Mouse (Mus musculus) G1E (cell line): ENCODE measurements around the gene Pank1. TPM values are rescaled to one million over a fixed set of nuclear protein-coding genes. Genes with fewer than 3 reads are reported as not detected.

Source experiments
- ATAC-seq: 2 replicates; pipeline ENCODE4 v1.8.0; 2016; ENCODE audit warnings: mild to moderate bottlenecking; ENCODE audit not compliant: insufficient number of reproducible peaks, poor library complexity, low FRiP score, severe bottlenecking; ENCODE audit errors: extremely low read depth
- DNase-seq: peaks from one replicate; pipeline ENCODE4 v3.0.0; 2012; ENCODE audit warnings: low spot score
- H3K27me3 ChIP-seq: 2 replicates; pipeline ENCODE4 v1.6.1; 2012; ENCODE audit warnings: mild to moderate bottlenecking, low read length, inconsistent platforms; ENCODE audit not compliant: insufficient read depth
- H3K36me3 ChIP-seq: replicated peaks from 2 replicates; pipeline ENCODE3; 2012; ENCODE audit warnings: mild to moderate bottlenecking, inconsistent platforms
- H3K4me1 ChIP-seq: 2 replicates; pipeline ENCODE4 v1.6.1; 2012; ENCODE audit warnings: low read depth, low read length, inconsistent platforms, mixed read lengths; ENCODE audit not compliant: insufficient read depth
- H3K4me3 ChIP-seq: 2 replicates; pipeline ENCODE4 v1.5.1; 2012; ENCODE audit warnings: low read depth, mild to moderate bottlenecking, inconsistent platforms, low read length, moderate library complexity, mixed read lengths
- H3K9me3 ChIP-seq: replicated peaks from 2 replicates; pipeline ENCODE4 v1.6.1; 2012; ENCODE audit warnings: inconsistent platforms
- CTCF ChIP-seq: IDR thresholded peaks from 2 replicates; pipeline ENCODE4 v1.5.1; 2012; ENCODE audit warnings: low read depth, low read length, inconsistent platforms, mixed read lengths
- GATA1 ChIP-seq: IDR thresholded peaks from 2 replicates; pipeline ENCODE4 v1.6.1; 2012; ENCODE audit warnings: borderline replicate concordance, low read length, inconsistent platforms, mixed read lengths
- GATA2 ChIP-seq: IDR thresholded peaks from 2 replicates; pipeline ENCODE4 v1.6.1; 2012; ENCODE audit warnings: low read depth, low read length, inconsistent platforms, borderline replicate concordance
- POLR2AphosphoS5 ChIP-seq: IDR thresholded peaks from 2 replicates; pipeline ENCODE4 v1.6.1; 2012; ENCODE audit warnings: low read depth, low read length, inconsistent platforms; ENCODE audit not compliant: insufficient replicate concordance
- TAL1 ChIP-seq: conservative IDR thresholded peaks from 2 replicates; pipeline ENCODE4 v1.6.1; 2012; ENCODE audit warnings: low read depth, low read length, inconsistent platforms, mixed read lengths
- polyA plus RNA-seq: library from polyadenylated mRNA; stranded (reverse); fragments of >175 nt; gene quantifications from 2 replicates; pipeline ENCODE4 v1.2.3, GENCODE M21; 2012
- total RNA-seq, 2 experiments: library from RNA; stranded (forward) in 1 of 2; stranded (reverse) in 1 of 2; fragments of 200-1000 nt in 1 of 2; fragments of >200 nt in 1 of 2; fragmentation: Nextera tagmentation in 1 of 2; gene quantifications; 2 replicates each; pipeline ENCODE4 v1.2.3; 2014 to 2017

The Pank1 gene
- total and polyA plus RNA-seq, 3 experiments, result 1.8 to 22.8 (median 19.9) TPM

GRCm38 (mm10) chr19:34897082-34897965 lies 18.1 kb upstream of the Pank1 start:
- TF ChIP-seq TAL1 (no peak), GATA2 (no peak), GATA1 (no peak), CTCF (no peak), POLR2AphosphoS5 (no peak)
- H3K9me3 ChIP-seq, result peaks cover under 1% of the 10 kb centered on the region
- H3K4me3 ChIP-seq, result no peak overlapping the region
- no peaks in the 10 kb centered on the region for H3K36me3 ChIP-seq
- H3K4me1 ChIP-seq, result peaks cover 9% of the 10 kb centered on the region
- DNase-seq, result no peak
- H3K27me3 ChIP-seq, result no peaks in the 10 kb centered on the region
- no peak for ATAC-seq

- H3K4me3 ChIP-seq, result no peak overlapping the region
- TF ChIP-seq POLR2AphosphoS5, result no peak
- TF ChIP-seq TAL1, result no peak
- no peak for TF ChIP-seq GATA1
- TF ChIP-seq GATA2, result no peak
- TF ChIP-seq CTCF, result no peak
- DNase-seq (no peak), ATAC-seq (no peak)
- no peaks in the 10 kb centered on the region for H3K9me3 ChIP-seq
- H3K4me1 ChIP-seq, result peaks cover 14% of the 10 kb centered on the region
- H3K36me3 ChIP-seq, result no peaks in the 10 kb centered on the region
- H3K27me3 ChIP-seq, result no peaks in the 10 kb centered on the region
Measured at GRCm38 (mm10) chr19:34895082-34895481, 15.8 kb upstream of the Pank1 start.

GRCm38 (mm10) chr19:34891590-34891989 lies 12.3 kb upstream of the Pank1 start:
- ATAC-seq (no peak), DNase-seq (no peak)
- Histone ChIP-seq H3K36me3 (no peaks in the 10 kb centered on the region), H3K4me1 (peaks cover 8% of the 10 kb centered on the region; the same call in 1 of the 2 replicates), H3K4me3 (no peak overlapping the region), H3K9me3 (no peaks in the 10 kb centered on the region), H3K27me3 (no peaks in the 10 kb centered on the region)
- TF ChIP-seq POLR2AphosphoS5, result no peak
- no peak for TF ChIP-seq TAL1
- no peak for TF ChIP-seq GATA2
- no peak for TF ChIP-seq GATA1
- TF ChIP-seq CTCF, result no peak

GRCm38 (mm10) chr19:34890981-34891380 lies 11.7 kb upstream of the Pank1 start:
- Histone ChIP-seq H3K4me1 (peaks cover 8% of the 10 kb centered on the region; the same call in 1 of the 2 replicates), H3K4me3 (no peak overlapping the region), H3K36me3 (no peaks in the 10 kb centered on the region), H3K27me3 (no peaks in the 10 kb centered on the region), H3K9me3 (no peaks in the 10 kb centered on the region)
- ATAC-seq (no peak), DNase-seq (no peak)
- TF ChIP-seq POLR2AphosphoS5 (no peak), TAL1 (no peak), GATA1 (no peak), CTCF (no peak), GATA2 (no peak)

DNA sequence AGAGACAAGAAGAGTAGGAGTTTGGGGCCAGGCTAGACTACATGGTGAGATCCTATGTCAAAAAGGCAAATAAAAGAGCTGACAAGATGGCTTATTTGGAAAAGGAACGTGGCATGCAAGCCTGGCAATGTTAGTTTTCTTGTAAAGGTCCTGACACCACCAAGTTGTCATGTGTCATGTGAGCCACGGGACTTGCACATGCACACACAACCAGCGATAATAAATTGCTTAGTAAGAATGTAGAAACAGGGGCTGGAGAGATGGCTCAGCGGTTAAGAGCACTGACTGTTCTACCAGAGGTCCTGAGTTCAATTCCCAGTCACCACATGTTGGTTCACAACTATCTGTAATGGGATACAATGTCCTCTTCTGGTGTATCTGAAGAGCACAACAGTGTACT lies 7.1 kb upstream of the Pank1 start:
- Histone ChIP-seq H3K4me3 (no peak overlapping the region), H3K36me3 (no peaks in the 10 kb centered on the region), H3K9me3 (no peaks in the 10 kb centered on the region), H3K4me1 (peaks cover 30% of the 10 kb centered on the region), H3K27me3 (no peaks in the 10 kb centered on the region)
- DNase-seq (no peak), ATAC-seq (no peak)
- TF ChIP-seq GATA1 (no peak), GATA2 (no peak), TAL1 (no peak), CTCF (no peak), POLR2AphosphoS5 (no peak)

- Histone ChIP-seq H3K4me1 (peaks cover 47% of the 10 kb centered on the region), H3K9me3 (peaks cover 4% of the 10 kb centered on the region), H3K4me3 (no peak overlapping the region), H3K36me3 (no peaks in the 10 kb centered on the region), H3K27me3 (no peaks in the 10 kb centered on the region)
- ATAC-seq (peak; percentile 36), DNase-seq (peak; percentile 40)
- no peak for TF ChIP-seq GATA2
- TF ChIP-seq CTCF, result no peak
Measured at GRCm38 (mm10) chr19:34883526-34884224, 4.4 kb upstream of the Pank1 start.

DNA sequence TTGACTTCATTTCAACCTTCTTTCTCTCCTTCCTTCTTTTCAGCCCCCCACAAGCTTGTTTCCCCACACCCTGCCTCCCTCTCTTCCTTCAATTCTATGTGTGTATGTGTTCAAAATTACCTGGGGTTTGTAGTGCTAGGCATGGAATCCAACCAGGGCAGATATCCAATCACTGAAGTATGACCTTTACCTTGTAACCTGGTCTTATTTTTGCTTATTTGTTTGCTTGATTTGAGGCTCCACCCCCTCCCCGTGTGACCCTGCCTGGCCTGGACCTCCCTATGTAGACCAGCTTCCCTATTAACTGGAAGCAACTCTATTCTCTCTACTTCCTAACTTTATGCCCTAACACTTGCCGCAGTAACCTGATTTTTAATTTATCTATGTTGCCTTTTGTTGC lies 3.2 kb upstream of the Pank1 start:
- TF ChIP-seq TAL1 (no peak), GATA1 (no peak), CTCF (no peak), GATA2 (no peak), POLR2AphosphoS5 (no peak)
- H3K27me3 ChIP-seq, result no peaks in the 10 kb centered on the region
- no peak for DNase-seq

More for the DNA sequence above, 3.2 kb upstream of the Pank1 start:
- no peak for ATAC-seq
- Histone ChIP-seq H3K36me3 (no peaks in the 10 kb centered on the region), H3K4me3 (no peak overlapping the region), H3K9me3 (peaks cover 14% of the 10 kb centered on the region), H3K4me1 (peaks cover 47% of the 10 kb centered on the region)
